Mouse (Mus musculus) myocyte (in vitro differentiated cells): ENCODE measurements around the gene Gm21366. TPM values are rescaled to one million over a fixed set of nuclear protein-coding genes. Genes with fewer than 3 reads are reported as not detected.
"Not testable (repeated sequence)": the region's sequence is repeated elsewhere in the genome, so short reads cannot be mapped to it uniquely, and the experiment has no call there.

ENCODE experiments used
- H3K27me3 ChIP-seq: one replicate; pipeline ENCODE4 v1.6.1; 2011; ENCODE audit not compliant: control insufficient read depth, insufficient read depth, insufficient read length
- H3K36me3 ChIP-seq: one replicate; pipeline ENCODE4 v1.6.1; 2011; ENCODE audit not compliant: control insufficient read depth, insufficient read depth
- H3K4me2 ChIP-seq: one replicate; pipeline ENCODE4 v1.6.1; 2011; ENCODE audit warnings: low read depth, control low read depth
- H3K4me3 ChIP-seq: one replicate; pipeline ENCODE4 v1.5.1; 2011; ENCODE audit warnings: mild to moderate bottlenecking, control low read depth, moderate library complexity
- H3K79me2 ChIP-seq: one replicate; pipeline ENCODE4 v1.6.1; 2011; ENCODE audit not compliant: control insufficient read depth, insufficient read depth
- H3ac ChIP-seq: one replicate; pipeline ENCODE4 v1.6.1; 2011; ENCODE audit not compliant: control insufficient read depth, insufficient read length
- polyA plus RNA-seq: library from polyadenylated mRNA; unstranded; fragments of >200 nt; fragmentation: generic; extraction: Trizol; gene quantifications from one replicate; pipeline ENCODE4 v1.2.1, GENCODE M21; 2012; ENCODE audit warnings: missing spikeins

The Gm21366 gene
- not detected for polyA plus RNA-seq

- H3K4me3 ChIP-seq, H3ac ChIP-seq, H3K36me3 ChIP-seq, H3K79me2 ChIP-seq, H3K4me2 ChIP-seq, H3K27me3 ChIP-seq: not testable (repeated sequence)
Observed at GRCm38 (mm10) chrY:22861156-22861555, at the start of gene Gm21366. TSS of gene Gm21366 (minus strand) at chrY:22861256.
